Mouse (Mus musculus): ENCODE data around the gene Il34. TPM values are rescaled to one million over a fixed set of nuclear protein-coding genes. Genes with fewer than 3 reads are reported as not detected.

Gene Il34
- polyA plus RNA-seq, 1 experiment from 2014 or later = 1.9 TPM

DNA sequence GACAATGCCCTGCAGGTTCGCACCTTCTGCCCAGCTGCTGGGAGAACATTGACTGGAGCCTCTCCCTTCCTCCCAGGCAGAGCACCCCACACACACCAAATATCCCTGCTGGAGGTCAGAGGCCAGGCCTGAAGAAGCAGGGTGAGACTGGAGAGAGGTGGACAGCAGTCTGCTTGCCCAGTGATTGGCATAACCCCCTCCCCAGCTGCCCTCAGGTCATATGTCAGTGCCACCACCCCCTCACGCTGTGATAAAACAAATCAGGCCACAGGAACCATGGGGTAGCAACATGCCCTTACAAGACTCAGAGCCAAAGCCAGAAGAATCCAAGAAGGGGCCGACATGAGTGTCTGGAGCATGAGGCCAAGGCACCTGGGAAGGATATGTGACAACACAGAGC, 101.6 kb downstream of the Il34 start:
- peaks cover 34% of the 10 kb centered on the region for H3K4me1 ChIP-seq (ENCODE audit: control insufficient read depth, insufficient read depth, low read length)
- 71% methylated on average over 3 of the region's 3 CpGs for WGBS
- no peaks in the 10 kb centered on the region for H3K36me3 ChIP-seq (ENCODE audit: control insufficient read depth, insufficient read depth)
- no peak for ATAC-seq (replicated peaks; ENCODE audit: extremely low read depth, insufficient read depth, low FRiP score)
- no peak overlapping the region for H3K4me2 ChIP-seq (ENCODE audit: low read depth, low read length)
- no peak overlapping the region for H3K9ac ChIP-seq (ENCODE audit: low read length)
- no peak overlapping the region for H3K4me3 ChIP-seq (ENCODE audit: low read length)
- no peaks in the 10 kb centered on the region for H3K9me3 ChIP-seq (replicated peaks; ENCODE audit: control insufficient read depth, low read length)
- no peaks in the 10 kb centered on the region for H3K27me3 ChIP-seq (ENCODE audit: control insufficient read depth, insufficient read depth, low read length)
- no peak overlapping the region for H3K27ac ChIP-seq (ENCODE audit: low read length)

DNA sequence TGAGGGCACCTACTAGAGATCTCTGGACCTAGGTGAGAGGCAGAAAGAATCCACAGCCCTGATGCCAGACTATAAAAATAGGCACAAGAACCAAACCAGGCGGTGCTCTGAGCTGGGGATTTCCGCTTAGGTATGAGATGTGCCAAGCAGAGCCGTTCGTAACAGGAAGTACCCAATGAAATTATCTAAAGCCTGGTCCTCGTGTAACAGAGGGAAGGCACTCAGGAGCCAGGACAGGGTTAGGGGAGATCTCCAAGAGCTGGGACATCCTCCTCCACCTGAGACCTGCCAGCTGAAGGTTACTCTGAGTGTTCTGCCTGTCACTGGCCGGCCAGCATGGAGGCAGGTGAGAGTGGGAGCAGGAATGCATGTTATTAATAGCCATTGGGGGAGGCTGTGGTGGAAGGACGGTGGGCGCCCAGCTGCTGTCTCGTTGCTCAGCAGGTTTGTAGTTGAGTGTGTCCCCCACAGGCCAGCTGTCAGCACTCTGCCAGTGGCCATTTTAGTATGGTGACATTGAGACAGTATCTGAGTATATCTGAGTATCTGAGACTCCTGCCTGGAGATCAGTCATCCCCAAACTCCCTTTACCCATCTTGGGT, 102.2 kb downstream of the Il34 start:
- peaks cover 34% of the 10 kb centered on the region for H3K4me1 ChIP-seq (ENCODE audit: control insufficient read depth, insufficient read depth, low read length)
- no peak overlapping the region for H3K4me3 ChIP-seq (ENCODE audit: low read length)
- no peaks in the 10 kb centered on the region for H3K36me3 ChIP-seq (ENCODE audit: control insufficient read depth, insufficient read depth)
- 34% methylated on average over 9 of the region's 9 CpGs for WGBS
- H3K9ac ChIP-seq (ENCODE audit: low read length) = peak overlapping the region; percentile 7
- H3K27me3 ChIP-seq (ENCODE audit: control insufficient read depth, insufficient read depth, low read length) = no peaks in the 10 kb centered on the region
- H3K9me3 ChIP-seq (replicated peaks; ENCODE audit: control insufficient read depth, low read length) = no peaks in the 10 kb centered on the region
- peak overlapping the region; percentile 67 for H3K27ac ChIP-seq (ENCODE audit: low read length)
- no peak overlapping the region for H3K4me2 ChIP-seq (ENCODE audit: low read depth, low read length)
- ATAC-seq (replicated peaks; ENCODE audit: extremely low read depth, insufficient read depth, low FRiP score) = peak; percentile 20; the same call in 1 of the 2 replicates

DNA sequence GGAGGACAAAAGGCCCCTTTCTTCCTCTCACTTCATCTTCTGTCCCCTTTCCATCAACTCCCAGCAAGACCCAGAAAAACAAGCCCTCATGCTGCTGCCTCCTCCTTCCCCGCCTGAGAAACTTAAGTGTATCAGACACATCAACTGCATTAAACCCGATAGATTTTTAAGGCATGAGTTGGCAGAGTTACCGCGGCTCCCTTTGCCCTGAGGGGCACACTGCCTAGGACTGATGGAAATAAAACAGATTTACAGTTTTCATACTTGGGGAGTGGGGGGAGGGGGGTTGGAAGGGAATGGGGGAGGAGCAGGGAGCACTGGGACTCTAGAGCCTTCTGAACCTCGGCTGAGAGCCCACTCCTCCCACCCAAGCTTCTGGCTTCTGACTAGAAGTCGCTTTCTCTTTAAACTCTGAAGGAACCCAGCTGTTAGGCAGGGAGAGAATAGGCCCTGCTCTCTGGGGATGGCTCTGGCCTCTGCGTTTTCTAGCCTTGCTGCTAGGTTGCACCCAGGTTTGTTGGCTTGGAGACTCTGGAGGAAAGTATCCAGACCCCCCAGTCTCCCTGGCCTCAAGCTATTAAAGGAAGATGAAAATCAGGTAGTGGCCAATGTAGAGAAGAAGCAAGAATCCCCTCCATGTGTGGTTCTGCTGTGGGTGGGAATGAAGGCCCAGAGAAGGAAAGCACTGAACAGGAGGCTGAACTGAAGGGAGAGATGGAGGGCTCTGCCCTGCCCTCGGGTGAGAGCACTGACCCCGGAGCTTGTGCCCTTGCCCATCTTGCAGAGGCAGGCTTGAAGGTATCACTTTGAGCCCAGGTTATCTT, 102.9 kb downstream of the Il34 start:
- Histone ChIP-seq H3K27ac (ENCODE audit: low read length) (peak overlapping the region; percentile 67), H3K4me3 (ENCODE audit: low read length) (no peak overlapping the region), H3K4me1 (ENCODE audit: control insufficient read depth, insufficient read depth, low read length) (peaks cover 34% of the 10 kb centered on the region), H3K9me3 (replicated peaks; ENCODE audit: control insufficient read depth, low read length) (no peaks in the 10 kb centered on the region), H3K36me3 (ENCODE audit: control insufficient read depth, insufficient read depth) (no peaks in the 10 kb centered on the region), H3K27me3 (ENCODE audit: control insufficient read depth, insufficient read depth, low read length) (no peaks in the 10 kb centered on the region), H3K4me2 (ENCODE audit: low read depth, low read length) (no peak overlapping the region), H3K9ac (ENCODE audit: low read length) (no peak overlapping the region; the same call in 1 of the 2 replicates)
- WGBS = 51% methylated on average over 9 of the region's 9 CpGs
- ATAC-seq (replicated peaks; ENCODE audit: extremely low read depth, insufficient read depth, low FRiP score) = peak; percentile 29; the same call in 1 of the 2 replicates

DNA sequence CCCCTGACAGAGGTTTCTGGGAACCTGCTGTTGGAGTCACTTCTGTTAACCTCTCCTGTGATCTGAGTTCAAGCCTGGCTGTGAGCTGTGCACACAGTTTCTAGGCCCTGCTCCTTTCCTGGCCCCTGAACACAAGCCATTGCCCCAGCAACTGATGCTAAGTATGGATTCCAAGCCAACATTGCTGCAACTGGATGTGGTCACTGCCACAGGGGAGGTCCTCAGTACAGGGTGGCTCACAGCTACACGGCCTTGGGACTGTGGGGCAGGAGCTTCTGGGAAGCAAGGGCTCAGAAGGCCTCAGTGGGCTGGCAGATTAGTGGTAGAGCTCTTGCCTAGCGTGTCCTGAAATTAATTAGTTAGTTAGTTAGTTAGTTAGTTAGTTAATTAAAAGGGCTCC, 105.2 kb downstream of the Il34 start:
- H3K27me3 ChIP-seq (ENCODE audit: control insufficient read depth, insufficient read depth, low read length) = no peaks in the 10 kb centered on the region
- no peaks in the 10 kb centered on the region for H3K36me3 ChIP-seq (ENCODE audit: control insufficient read depth, insufficient read depth)
- no peak overlapping the region for H3K4me2 ChIP-seq (ENCODE audit: low read depth, low read length)
- WGBS = 80% methylated on average over 2 of the region's 2 CpGs
- no peak for ATAC-seq (replicated peaks; ENCODE audit: extremely low read depth, insufficient read depth, low FRiP score)
- no peak overlapping the region for H3K27ac ChIP-seq (ENCODE audit: low read length)
- no peaks in the 10 kb centered on the region for H3K9me3 ChIP-seq (replicated peaks; ENCODE audit: control insufficient read depth, low read length)
- no peak overlapping the region for H3K9ac ChIP-seq (ENCODE audit: low read length)
- peaks cover 31% of the 10 kb centered on the region for H3K4me1 ChIP-seq (ENCODE audit: control insufficient read depth, insufficient read depth, low read length)
- no peak overlapping the region for H3K4me3 ChIP-seq (ENCODE audit: low read length)

DNA sequence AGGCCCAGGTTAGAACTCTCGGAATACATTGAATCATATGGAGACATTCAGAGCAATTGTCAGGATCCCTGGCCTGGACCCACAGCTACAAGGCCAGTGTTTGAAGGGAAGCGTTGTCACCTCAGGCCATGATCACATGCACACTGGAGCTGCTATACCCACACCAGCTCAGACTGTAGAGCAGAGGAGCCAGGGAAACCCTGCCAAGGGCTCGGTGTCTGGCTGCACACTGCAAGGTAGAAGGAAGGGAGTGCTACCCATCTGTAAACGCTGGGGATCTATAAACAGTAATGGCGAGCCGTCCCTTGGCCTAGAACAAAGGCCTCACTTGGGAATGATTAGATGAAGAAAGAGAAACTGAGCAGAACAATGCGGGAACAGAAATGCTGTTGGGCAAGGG, 106.2 kb downstream of the Il34 start:
- Histone ChIP-seq H3K27me3 (ENCODE audit: control insufficient read depth, insufficient read depth, low read length) (no peaks in the 10 kb centered on the region), H3K4me1 (ENCODE audit: control insufficient read depth, insufficient read depth, low read length) (peaks cover 27% of the 10 kb centered on the region), H3K27ac (ENCODE audit: low read length) (no peak overlapping the region), H3K36me3 (ENCODE audit: control insufficient read depth, insufficient read depth) (no peaks in the 10 kb centered on the region), H3K4me3 (ENCODE audit: low read length) (no peak overlapping the region), H3K9ac (ENCODE audit: low read length) (no peak overlapping the region), H3K4me2 (ENCODE audit: low read depth, low read length) (no peak overlapping the region), H3K9me3 (replicated peaks; ENCODE audit: control insufficient read depth, low read length) (no peaks in the 10 kb centered on the region)
- WGBS = 82% methylated on average over 7 of the region's 7 CpGs
- ATAC-seq (replicated peaks; ENCODE audit: extremely low read depth, insufficient read depth, low FRiP score) = no peak

DNA sequence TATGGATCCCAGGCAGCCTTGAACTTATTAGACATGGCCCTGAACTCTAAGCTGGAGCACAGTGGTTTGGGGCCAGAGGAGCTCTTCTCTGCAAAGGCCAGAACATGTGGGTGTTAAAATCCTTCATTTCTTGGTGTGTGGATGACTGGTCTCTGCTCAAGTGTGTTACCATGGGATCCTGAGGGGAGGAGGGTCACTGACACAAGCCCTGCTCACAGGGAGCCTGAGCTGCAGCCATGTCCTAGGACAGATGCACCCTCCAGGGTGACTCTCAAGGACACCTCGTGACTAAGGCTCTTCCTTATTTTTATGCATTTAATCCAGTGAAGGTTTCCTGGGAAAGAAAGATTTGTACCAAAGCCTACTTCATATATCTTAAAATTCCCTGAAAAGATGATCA, 107.6 kb downstream of the Il34 start:
- no peaks in the 10 kb centered on the region for H3K9me3 ChIP-seq (replicated peaks; ENCODE audit: control insufficient read depth, low read length)
- no peak overlapping the region for H3K4me3 ChIP-seq (ENCODE audit: low read length)
- no peak overlapping the region for H3K4me2 ChIP-seq (ENCODE audit: low read depth, low read length)
- H3K9ac ChIP-seq (ENCODE audit: low read length) = no peak overlapping the region
- H3K36me3 ChIP-seq (ENCODE audit: control insufficient read depth, insufficient read depth) = no peaks in the 10 kb centered on the region
- no peak for ATAC-seq (replicated peaks; ENCODE audit: extremely low read depth, insufficient read depth, low FRiP score)
- no peaks in the 10 kb centered on the region for H3K27me3 ChIP-seq (ENCODE audit: control insufficient read depth, insufficient read depth, low read length)
- no peak overlapping the region for H3K27ac ChIP-seq (ENCODE audit: low read length)
- WGBS = 70% methylated on average over 1 of the region's 1 CpGs
- peaks cover 14% of the 10 kb centered on the region for H3K4me1 ChIP-seq (ENCODE audit: control insufficient read depth, insufficient read depth, low read length)

DNA sequence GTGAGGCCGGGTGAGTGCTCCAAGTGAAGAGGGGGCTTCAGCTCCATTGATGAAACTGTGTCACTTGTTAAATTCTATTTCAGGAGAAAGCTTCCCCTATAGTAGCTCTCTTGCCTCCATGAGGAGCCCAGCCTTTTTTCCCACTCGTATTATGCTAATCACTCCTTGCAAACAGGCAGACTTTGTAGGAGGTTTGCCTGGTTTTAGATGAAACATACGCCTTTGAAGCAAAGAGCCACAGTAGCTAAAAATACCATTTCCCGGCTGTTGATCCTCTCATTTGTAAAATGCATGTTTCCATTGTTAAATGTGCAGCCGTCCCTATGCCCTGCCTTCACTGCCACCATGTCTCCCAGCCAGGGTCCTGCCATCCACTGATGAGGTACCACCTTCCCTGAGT, 108.2 kb downstream of the Il34 start:
- no peak for ATAC-seq (replicated peaks; ENCODE audit: extremely low read depth, insufficient read depth, low FRiP score)
- Histone ChIP-seq H3K4me3 (ENCODE audit: low read length) (no peak overlapping the region), H3K4me2 (ENCODE audit: low read depth, low read length) (no peak overlapping the region), H3K9ac (ENCODE audit: low read length) (no peak overlapping the region), H3K4me1 (ENCODE audit: control insufficient read depth, insufficient read depth, low read length) (peaks cover 11% of the 10 kb centered on the region), H3K27me3 (ENCODE audit: control insufficient read depth, insufficient read depth, low read length) (no peaks in the 10 kb centered on the region), H3K36me3 (ENCODE audit: control insufficient read depth, insufficient read depth) (no peaks in the 10 kb centered on the region), H3K9me3 (replicated peaks; ENCODE audit: control insufficient read depth, low read length) (no peaks in the 10 kb centered on the region), H3K27ac (ENCODE audit: low read length) (no peak overlapping the region)
- 88% methylated on average over 5 of the region's 5 CpGs for WGBS

DNA sequence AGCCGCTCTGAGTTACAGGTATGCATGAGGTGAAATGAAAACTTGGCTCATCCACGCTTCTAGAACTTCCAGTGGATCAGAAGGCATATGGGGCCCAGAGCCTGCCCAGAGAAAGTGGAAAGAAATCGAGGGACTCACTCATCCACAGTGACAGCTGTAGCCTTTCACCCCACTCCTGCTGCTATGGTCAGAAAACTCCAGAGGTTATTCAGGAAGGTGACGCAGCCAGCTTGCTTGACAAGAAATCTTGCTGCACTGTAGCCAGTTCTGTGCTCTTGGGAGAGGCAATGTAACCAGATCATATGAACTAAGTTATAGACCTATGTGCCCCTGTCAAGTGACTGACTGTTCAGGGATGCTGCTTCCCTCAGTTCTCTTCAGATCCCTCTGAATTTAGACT, 109.7 kb downstream of the Il34 start:
- ATAC-seq (replicated peaks; ENCODE audit: extremely low read depth, insufficient read depth, low FRiP score) = no peak
- H3K9me3 ChIP-seq (replicated peaks; ENCODE audit: control insufficient read depth, low read length) = no peaks in the 10 kb centered on the region
- no peak overlapping the region for H3K4me2 ChIP-seq (ENCODE audit: low read depth, low read length)
- peak overlapping the region; percentile 28; the same call in 1 of the 2 replicates for H3K27ac ChIP-seq (ENCODE audit: low read length)
- no peak overlapping the region for H3K4me3 ChIP-seq (ENCODE audit: low read length)
- no peak overlapping the region for H3K9ac ChIP-seq (ENCODE audit: low read length)
- peaks cover 11% of the 10 kb centered on the region for H3K4me1 ChIP-seq (ENCODE audit: control insufficient read depth, insufficient read depth, low read length)
- H3K27me3 ChIP-seq (ENCODE audit: control insufficient read depth, insufficient read depth, low read length) = no peaks in the 10 kb centered on the region
- H3K36me3 ChIP-seq (ENCODE audit: control insufficient read depth, insufficient read depth) = no peaks in the 10 kb centered on the region
- WGBS = 78% methylated on average over 4 of the region's 4 CpGs

DNA sequence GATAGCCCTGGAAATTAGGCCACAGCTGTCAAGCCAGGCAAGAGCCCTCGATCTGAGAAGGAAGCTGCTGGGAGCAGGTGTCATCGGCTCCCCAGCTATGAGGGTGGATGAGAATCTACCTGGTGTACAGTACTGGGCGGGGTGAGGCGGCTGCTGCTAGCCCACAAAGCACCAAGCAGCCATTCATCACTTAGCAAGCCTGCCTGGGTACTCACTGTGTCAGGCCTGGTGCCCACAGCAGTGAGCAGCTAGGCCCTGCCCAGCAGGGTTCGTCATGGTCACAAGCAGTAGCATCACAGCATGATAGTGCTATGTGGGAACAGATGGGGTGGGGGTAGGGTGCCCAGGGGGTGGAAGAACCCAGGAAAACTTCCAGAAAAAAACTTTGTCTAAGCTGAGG, 110.3 kb downstream of the Il34 start:
- no peak overlapping the region for H3K4me2 ChIP-seq (ENCODE audit: low read depth, low read length)
- H3K27me3 ChIP-seq (ENCODE audit: control insufficient read depth, insufficient read depth, low read length) = no peaks in the 10 kb centered on the region
- H3K4me1 ChIP-seq (ENCODE audit: control insufficient read depth, insufficient read depth, low read length) = peaks cover 11% of the 10 kb centered on the region
- 0 out of 2 replicates have a peak, but pooled peaks have one; percentile 24 for ATAC-seq (replicated peaks; ENCODE audit: extremely low read depth, insufficient read depth, low FRiP score)
- H3K36me3 ChIP-seq (ENCODE audit: control insufficient read depth, insufficient read depth) = no peaks in the 10 kb centered on the region
- 88% methylated on average over 5 of the region's 5 CpGs for WGBS
- no peak overlapping the region for H3K4me3 ChIP-seq (ENCODE audit: low read length)
- H3K9ac ChIP-seq (ENCODE audit: low read length) = no peak overlapping the region
- H3K9me3 ChIP-seq (replicated peaks; ENCODE audit: control insufficient read depth, low read length) = no peaks in the 10 kb centered on the region
- no peak overlapping the region for H3K27ac ChIP-seq (ENCODE audit: low read length)

All from heart, embryonic 16.5 days (tissue).